Mouse (Mus musculus): ENCODE data around the gene Efna1.

GRCm38 (mm10) chr3:89300514-89300913 is 19.6 kb upstream of the Efna1 start:
- TF ChIP-seq POLR2AphosphoS5 (IDR thresholded peaks at IDR 0.05; ENCODE audit: insufficient replicate concordance, low read depth, low read length), result no peak
- no peak for TF ChIP-seq CTCF (IDR thresholded peaks at IDR 0.05; ENCODE audit: low read depth, low read length)
- no peak for TF ChIP-seq GATA1 (IDR thresholded peaks at IDR 0.05; ENCODE audit: borderline replicate concordance, low read length)
